Mouse (Mus musculus): ENCODE results near the gene Vmp1. TPM values are rescaled to one million over a fixed set of nuclear protein-coding genes. Genes with fewer than 3 reads are reported as not detected.

Vmp1 gene
- polyA plus RNA-seq, 1 experiment from 2014 or later: 151 TPM

DNA sequence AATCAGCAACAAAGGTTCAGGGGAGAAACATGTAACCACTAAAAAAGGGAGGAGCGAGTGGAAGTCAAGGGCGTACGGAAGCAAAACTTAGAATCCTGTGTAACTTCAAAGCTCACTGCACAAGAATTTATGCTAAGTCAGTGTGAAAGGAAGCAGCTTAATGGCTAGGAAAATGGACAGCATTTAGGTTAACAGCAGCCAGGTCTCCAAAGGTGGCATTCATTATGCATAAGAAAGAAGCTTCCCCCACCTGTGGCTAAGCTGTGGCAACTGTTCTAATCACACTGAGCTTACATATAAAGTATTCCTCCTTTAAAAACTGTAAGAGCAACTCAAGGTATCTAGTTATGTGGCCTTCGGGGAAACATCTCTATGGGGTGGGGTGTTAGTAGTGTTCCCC, 17.5 kb upstream of the Vmp1 start:
- Histone ChIP-seq H3K9me3 (ENCODE audit: control insufficient read depth, low read length) (no peaks in the 10 kb centered on the region), H3K4me3 (ENCODE audit: low read depth, low read length) (no peak overlapping the region), H3K27me3 (ENCODE audit: control insufficient read depth, insufficient read depth, low read length) (no peaks in the 10 kb centered on the region), H3K4me2 (ENCODE audit: low read depth, low read length) (no peak overlapping the region), H3K27ac (ENCODE audit: low read depth, low read length) (no peak overlapping the region), H3K9ac (replicated peaks; ENCODE audit: low read depth, low read length) (no peak overlapping the region), H3K36me3 (ENCODE audit: control insufficient read depth, insufficient read depth, low read length) (peaks cover 66% of the 10 kb centered on the region), H3K4me1 (ENCODE audit: control insufficient read depth, insufficient read depth, low read length) (no peaks in the 10 kb centered on the region)
- no peak for ATAC-seq (ENCODE audit: low read depth)
- 98% methylated on average over 4 of the region's 4 CpGs for WGBS

DNA sequence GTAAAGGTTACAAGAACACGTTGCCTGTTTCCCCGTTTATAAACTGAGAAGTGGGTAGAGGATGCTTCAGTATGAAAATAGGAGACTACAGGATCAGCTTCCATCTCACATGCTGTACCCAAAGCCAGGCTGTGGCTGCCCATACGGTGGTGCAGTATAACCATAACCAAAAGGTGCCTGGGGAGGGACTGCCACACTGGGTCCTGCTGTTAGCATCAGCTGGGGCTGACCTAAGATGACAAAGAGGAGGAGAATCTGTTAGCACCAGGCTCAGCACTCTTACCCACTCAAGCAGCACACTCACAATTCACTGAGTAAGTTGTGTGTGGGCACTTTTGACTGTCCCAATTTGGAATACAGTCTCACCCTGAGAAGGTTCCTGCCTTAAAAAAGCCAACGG, 11.8 kb upstream of the Vmp1 start:
- peaks cover 57% of the 10 kb centered on the region for H3K36me3 ChIP-seq (ENCODE audit: control insufficient read depth, insufficient read depth, low read length)
- ATAC-seq (ENCODE audit: low read depth): no peak
- 69% methylated on average over 4 of the region's 4 CpGs for WGBS

DNA sequence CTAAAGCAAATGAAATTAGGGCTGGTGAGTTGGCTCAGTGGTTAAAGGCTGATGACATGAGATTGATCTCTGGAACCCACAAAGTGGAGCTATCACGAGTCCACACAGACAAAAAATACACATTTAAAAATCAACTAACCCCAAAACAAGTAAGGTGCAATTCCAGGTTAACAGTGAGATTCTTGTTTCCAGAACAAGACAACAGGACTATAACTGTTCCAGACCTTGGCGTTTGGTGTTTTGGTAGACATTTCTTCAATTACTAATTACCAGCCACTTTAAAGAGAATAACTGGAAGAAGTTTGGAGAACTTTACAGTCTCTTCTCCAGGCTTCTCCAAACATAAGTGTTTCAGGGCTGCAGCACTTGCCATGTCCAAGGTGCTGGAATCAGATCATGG, 8.9 kb upstream of the Vmp1 start:
- no peak overlapping the region for H3K4me2 ChIP-seq (ENCODE audit: low read depth, low read length)
- no peaks in the 10 kb centered on the region for H3K4me1 ChIP-seq (ENCODE audit: control insufficient read depth, insufficient read depth, low read length)
- no peaks in the 10 kb centered on the region for H3K27me3 ChIP-seq (ENCODE audit: control insufficient read depth, insufficient read depth, low read length)
- no peak overlapping the region for H3K4me3 ChIP-seq (ENCODE audit: low read depth, low read length)
- no peak overlapping the region for H3K27ac ChIP-seq (ENCODE audit: low read depth, low read length)
- no peak for ATAC-seq (ENCODE audit: low read depth)
- H3K36me3 ChIP-seq (ENCODE audit: control insufficient read depth, insufficient read depth, low read length): peaks cover 51% of the 10 kb centered on the region
- H3K9ac ChIP-seq (replicated peaks; ENCODE audit: low read depth, low read length): no peak overlapping the region
- 92% methylated on average over 2 of the region's 2 CpGs for WGBS
- H3K9me3 ChIP-seq (ENCODE audit: control insufficient read depth, low read length): no peaks in the 10 kb centered on the region

More for the DNA sequence above, 11.8 kb upstream of the Vmp1 start:
- Histone ChIP-seq H3K4me1 (ENCODE audit: control insufficient read depth, insufficient read depth, low read length) (no peaks in the 10 kb centered on the region), H3K4me2 (ENCODE audit: low read depth, low read length) (no peak overlapping the region), H3K9ac (replicated peaks; ENCODE audit: low read depth, low read length) (no peak overlapping the region), H3K4me3 (ENCODE audit: low read depth, low read length) (no peak overlapping the region), H3K27me3 (ENCODE audit: control insufficient read depth, insufficient read depth, low read length) (no peaks in the 10 kb centered on the region), H3K27ac (ENCODE audit: low read depth, low read length) (no peak overlapping the region), H3K9me3 (ENCODE audit: control insufficient read depth, low read length) (no peaks in the 10 kb centered on the region)

DNA sequence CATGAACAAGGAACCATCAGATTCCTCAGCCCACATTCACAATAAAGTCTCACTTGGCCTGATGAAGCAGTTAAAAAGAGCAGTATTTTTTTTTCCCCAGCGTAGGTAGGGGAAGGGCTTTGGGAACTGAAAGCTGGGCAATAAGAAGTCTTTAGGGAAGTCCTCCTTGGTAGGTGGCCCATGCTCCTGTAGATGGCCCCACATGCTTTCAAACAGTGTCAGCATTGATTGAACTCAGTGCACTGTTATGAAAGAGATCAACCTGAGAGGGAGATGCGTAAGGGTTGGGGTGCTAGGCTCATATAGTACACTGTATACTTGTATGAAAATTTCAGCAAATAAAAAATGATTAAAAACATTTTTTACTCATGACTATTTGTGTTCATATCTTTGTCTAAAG, 8.3 kb upstream of the Vmp1 start:
- H3K9ac ChIP-seq (replicated peaks; ENCODE audit: low read depth, low read length): no peak overlapping the region
- 90% methylated on average over 2 of the region's 2 CpGs for WGBS
- no peaks in the 10 kb centered on the region for H3K4me1 ChIP-seq (ENCODE audit: control insufficient read depth, insufficient read depth, low read length)
- H3K9me3 ChIP-seq (ENCODE audit: control insufficient read depth, low read length): no peaks in the 10 kb centered on the region
- no peak overlapping the region for H3K4me3 ChIP-seq (ENCODE audit: low read depth, low read length)
- H3K27ac ChIP-seq (ENCODE audit: low read depth, low read length): no peak overlapping the region
- ATAC-seq (ENCODE audit: low read depth): no peak
- H3K4me2 ChIP-seq (ENCODE audit: low read depth, low read length): no peak overlapping the region
- no peaks in the 10 kb centered on the region for H3K27me3 ChIP-seq (ENCODE audit: control insufficient read depth, insufficient read depth, low read length)
- H3K36me3 ChIP-seq (ENCODE audit: control insufficient read depth, insufficient read depth, low read length): peaks cover 51% of the 10 kb centered on the region

DNA sequence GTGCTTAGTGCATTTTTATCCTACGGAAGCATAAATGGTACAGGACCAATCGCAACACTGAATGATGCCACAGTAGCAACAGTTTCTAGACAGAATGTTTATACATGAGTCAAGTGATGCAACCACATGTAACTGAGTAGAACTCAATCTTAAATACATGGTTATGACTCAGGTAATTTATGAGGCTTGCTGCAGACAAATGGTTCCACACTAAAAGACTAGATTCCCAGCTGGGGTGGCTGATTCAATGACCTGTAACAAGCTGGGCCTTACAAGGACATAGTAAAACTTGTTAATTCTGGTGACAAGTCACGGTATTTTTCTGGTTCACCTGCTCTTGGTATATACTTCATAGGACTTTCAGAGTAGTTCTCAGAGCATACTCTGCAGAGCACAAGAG, 7.8 kb upstream of the Vmp1 start:
- Histone ChIP-seq H3K4me2 (ENCODE audit: low read depth, low read length) (no peak overlapping the region), H3K27me3 (ENCODE audit: control insufficient read depth, insufficient read depth, low read length) (no peaks in the 10 kb centered on the region), H3K9ac (replicated peaks; ENCODE audit: low read depth, low read length) (no peak overlapping the region), H3K27ac (ENCODE audit: low read depth, low read length) (no peak overlapping the region), H3K9me3 (ENCODE audit: control insufficient read depth, low read length) (no peaks in the 10 kb centered on the region), H3K4me1 (ENCODE audit: control insufficient read depth, insufficient read depth, low read length) (no peaks in the 10 kb centered on the region), H3K36me3 (ENCODE audit: control insufficient read depth, insufficient read depth, low read length) (peaks cover 51% of the 10 kb centered on the region), H3K4me3 (ENCODE audit: low read depth, low read length) (no peak overlapping the region)
- 90% methylated on average over 3 of the region's 3 CpGs for WGBS
- ATAC-seq (ENCODE audit: low read depth): no peak

DNA sequence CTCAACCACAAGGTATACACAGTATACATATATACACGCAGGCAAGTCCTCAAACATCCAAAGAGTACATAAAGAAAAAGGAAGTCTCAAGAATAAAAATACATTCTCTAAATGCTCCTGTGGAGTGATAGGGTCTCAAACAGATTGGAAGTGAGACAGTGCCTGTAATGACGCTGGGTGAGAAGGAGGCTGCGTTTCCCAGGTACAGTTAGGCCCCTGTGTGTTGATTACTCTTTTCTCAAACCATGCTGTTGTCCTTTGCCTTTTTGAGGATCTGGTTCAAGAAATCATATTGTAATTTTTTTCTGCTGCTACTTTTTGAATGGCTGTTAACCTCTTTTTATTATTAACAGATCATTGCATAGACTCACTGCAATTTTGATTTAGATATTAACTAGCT, 6.7 kb upstream of the Vmp1 start:
- Histone ChIP-seq H3K36me3 (ENCODE audit: control insufficient read depth, insufficient read depth, low read length) (peaks cover 44% of the 10 kb centered on the region), H3K9ac (replicated peaks; ENCODE audit: low read depth, low read length) (no peak overlapping the region), H3K27me3 (ENCODE audit: control insufficient read depth, insufficient read depth, low read length) (no peaks in the 10 kb centered on the region), H3K4me2 (ENCODE audit: low read depth, low read length) (no peak overlapping the region), H3K4me3 (ENCODE audit: low read depth, low read length) (no peak overlapping the region), H3K9me3 (ENCODE audit: control insufficient read depth, low read length) (no peaks in the 10 kb centered on the region), H3K4me1 (ENCODE audit: control insufficient read depth, insufficient read depth, low read length) (peaks cover 3% of the 10 kb centered on the region; the same call in 1 of the 2 replicates), H3K27ac (ENCODE audit: low read depth, low read length) (no peak overlapping the region)
- 97% methylated on average over 3 of the region's 3 CpGs for WGBS
- ATAC-seq (ENCODE audit: low read depth): no peak

DNA sequence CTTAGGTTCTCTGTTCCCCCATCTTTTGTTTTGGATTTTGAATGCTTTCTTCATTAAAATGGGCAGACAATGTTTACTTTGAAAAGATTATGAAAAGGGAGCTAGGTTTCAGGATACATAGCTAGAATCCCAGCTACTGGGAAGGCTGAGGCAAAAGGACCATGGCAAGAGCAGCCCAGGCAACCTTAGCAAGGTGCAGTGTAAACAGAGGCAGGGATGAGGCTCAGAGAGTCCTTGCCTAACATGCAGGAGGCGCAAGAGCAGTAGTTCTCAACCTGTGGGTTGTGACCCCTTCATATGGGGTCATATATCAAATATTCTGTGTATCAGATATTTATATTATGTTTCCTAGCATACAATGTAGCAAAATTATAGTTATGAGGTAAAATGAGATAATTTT, 1.7 kb upstream of the Vmp1 start:
- no peak for ATAC-seq (ENCODE audit: low read depth)
- Histone ChIP-seq H3K4me3 (ENCODE audit: low read depth, low read length) (no peak overlapping the region; the same call in 1 of the 2 replicates), H3K9ac (replicated peaks; ENCODE audit: low read depth, low read length) (no peak overlapping the region), H3K9me3 (ENCODE audit: control insufficient read depth, low read length) (no peaks in the 10 kb centered on the region), H3K36me3 (ENCODE audit: control insufficient read depth, insufficient read depth, low read length) (peaks cover 7% of the 10 kb centered on the region; the same call in 1 of the 2 replicates), H3K4me1 (ENCODE audit: control insufficient read depth, insufficient read depth, low read length) (peaks cover 24% of the 10 kb centered on the region), H3K27me3 (ENCODE audit: control insufficient read depth, insufficient read depth, low read length) (no peaks in the 10 kb centered on the region), H3K27ac (ENCODE audit: low read depth, low read length) (no peak overlapping the region), H3K4me2 (ENCODE audit: low read depth, low read length) (peak overlapping the region; percentile 81; the same call in 1 of the 2 replicates)
- 95% methylated on average over 1 of the region's 1 CpGs for WGBS

DNA sequence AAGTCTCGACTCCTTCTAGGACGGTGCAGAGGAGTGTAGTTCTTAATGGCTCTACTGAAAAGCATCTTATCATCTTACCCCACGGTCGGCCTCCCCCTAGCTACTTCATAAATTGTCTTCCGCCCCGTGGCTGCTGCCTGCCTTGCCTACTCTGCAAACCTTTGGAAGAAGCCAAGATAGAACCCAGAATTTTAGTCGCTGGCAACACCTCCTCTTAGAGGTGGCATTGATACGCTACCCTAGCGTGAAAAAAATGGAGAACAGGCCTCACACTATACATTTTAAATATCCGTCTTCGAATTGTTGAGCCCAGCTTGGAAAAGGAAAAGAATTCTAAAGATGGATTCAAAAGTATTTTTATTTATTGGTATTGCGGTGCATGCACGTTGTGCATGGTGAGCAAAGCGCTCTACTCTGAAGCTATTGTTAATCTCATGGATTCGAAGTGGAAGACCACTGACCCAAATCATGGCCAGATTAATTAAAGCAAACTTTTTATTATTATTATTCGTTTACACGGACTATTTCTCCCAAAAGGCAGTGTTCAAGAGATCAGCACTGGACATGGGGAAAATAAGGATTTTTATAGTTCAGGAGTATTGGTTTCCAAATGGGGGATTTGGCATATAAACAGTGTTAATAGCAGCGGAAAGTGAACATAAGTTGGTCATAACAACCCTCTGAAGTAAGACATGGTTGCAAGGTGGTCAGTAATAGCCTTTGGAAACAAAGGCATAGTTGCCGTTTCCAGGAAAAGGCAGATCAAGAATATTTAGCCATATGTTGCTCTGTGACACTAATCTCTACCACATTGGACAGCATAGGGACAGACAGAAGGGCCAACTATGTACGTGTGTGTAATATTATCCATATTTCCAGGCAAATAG, 733 bp upstream of the Vmp1 start:
- Histone ChIP-seq H3K27me3 (ENCODE audit: control insufficient read depth, insufficient read depth, low read length) (no peaks in the 10 kb centered on the region), H3K4me2 (ENCODE audit: low read depth, low read length) (peak overlapping the region; percentile 81), H3K9ac (replicated peaks; ENCODE audit: low read depth, low read length) (peak overlapping the region; percentile 65), H3K9me3 (ENCODE audit: control insufficient read depth, low read length) (no peaks in the 10 kb centered on the region), H3K4me1 (ENCODE audit: control insufficient read depth, insufficient read depth, low read length) (peaks cover 24% of the 10 kb centered on the region), H3K36me3 (ENCODE audit: control insufficient read depth, insufficient read depth, low read length) (0 out of 2 replicates have a peak, but pooled peaks cover 3% of the 10 kb centered on the region), H3K4me3 (ENCODE audit: low read depth, low read length) (peak overlapping the region; percentile 83), H3K27ac (ENCODE audit: low read depth, low read length) (peak overlapping the region; percentile 83)
- 10% methylated on average over 20 of the region's 20 CpGs for WGBS
- no peak for ATAC-seq (ENCODE audit: low read depth)

DNA sequence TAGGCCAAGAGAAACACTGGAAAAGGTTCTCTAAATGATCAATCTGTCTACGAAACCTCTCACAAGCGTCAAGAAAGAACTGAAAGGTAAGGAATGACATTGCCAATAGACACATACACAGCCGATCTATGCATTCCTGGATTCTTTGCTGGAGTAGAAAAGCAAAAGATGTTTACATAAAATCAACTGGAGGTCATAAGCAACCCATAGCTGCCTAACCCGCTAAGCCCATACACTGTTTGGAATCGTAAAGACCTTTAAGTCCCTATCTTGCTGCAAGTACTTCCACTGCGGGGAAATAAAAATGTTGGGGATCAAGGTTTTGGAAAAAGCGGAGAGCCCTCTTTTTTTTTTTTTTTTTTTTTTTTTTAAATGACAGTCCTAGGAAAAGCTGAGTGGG, 775 bp downstream of the Vmp1 start:
- H3K4me1 ChIP-seq (ENCODE audit: control insufficient read depth, insufficient read depth, low read length): peaks cover 24% of the 10 kb centered on the region
- H3K9ac ChIP-seq (replicated peaks; ENCODE audit: low read depth, low read length): peak overlapping the region; percentile 82
- WGBS: 41% methylated on average over 7 of the region's 7 CpGs
- H3K27ac ChIP-seq (ENCODE audit: low read depth, low read length): no peak overlapping the region
- no peaks in the 10 kb centered on the region for H3K27me3 ChIP-seq (ENCODE audit: control insufficient read depth, insufficient read depth, low read length)
- H3K9me3 ChIP-seq (ENCODE audit: control insufficient read depth, low read length): no peaks in the 10 kb centered on the region
- H3K4me3 ChIP-seq (ENCODE audit: low read depth, low read length): peak overlapping the region; percentile 83
- no peak for ATAC-seq (ENCODE audit: low read depth)
- no peaks in the 10 kb centered on the region for H3K36me3 ChIP-seq (ENCODE audit: control insufficient read depth, insufficient read depth, low read length)
- H3K4me2 ChIP-seq (ENCODE audit: low read depth, low read length): peak overlapping the region; percentile 69
